Mouse (Mus musculus): ENCODE results near the gene Psg19.

- peak; percentile 35; the same call in 1 of the 2 replicates for TF ChIP-seq CTCF (IDR thresholded peaks at IDR 0.05; ENCODE audit: low read depth, low read length)
- TF ChIP-seq POLR2A (IDR thresholded peaks at IDR 0.05; ENCODE audit: extremely low read depth, insufficient read depth, low read length) = no peak
Measured at GRCm38 (mm10) chr7:18799129-18799528, 809 bp upstream of the Psg19 start.
